Mouse (Mus musculus) heart, embryonic 16.5 days (tissue): ENCODE measurements around the gene Arid3a. TPM values are rescaled to one million over a fixed set of nuclear protein-coding genes. Genes with fewer than 3 reads are reported as not detected.

Experiments
- ATAC-seq: fragments of 200-750 bp; cut with Nextera tagmentation; replicated peaks from 2 replicates; pipeline ENCODE4 v1.8.0; 2017; ENCODE audit warnings: moderate number of reproducible peaks; ENCODE audit not compliant: insufficient read depth, low FRiP score; ENCODE audit errors: extremely low read depth
- H3K27ac ChIP-seq: fragments of 300-500 bp; sonication (generic); 2 replicates; pipeline ENCODE4 v1.5.1; 2014; ENCODE audit warnings: mild to moderate bottlenecking, low read length, control low read depth, moderate library complexity
- H3K27me3 ChIP-seq: fragments of 300-500 bp; sonication (generic); 2 replicates; pipeline ENCODE4 v1.6.1; 2014; ENCODE audit warnings: low read length, mixed read lengths; ENCODE audit not compliant: control insufficient read depth, insufficient read depth
- H3K36me3 ChIP-seq: fragments of 300-500 bp; sonication (generic); 2 replicates; pipeline ENCODE4 v1.6.1; 2014; ENCODE audit not compliant: control insufficient read depth, insufficient read depth
- H3K4me1 ChIP-seq: fragments of 300-500 bp; sonication (generic); 2 replicates; pipeline ENCODE4 v1.6.1; 2014; ENCODE audit warnings: low read length, mixed read lengths; ENCODE audit not compliant: control insufficient read depth, insufficient read depth
- H3K4me2 ChIP-seq: fragments of 300-500 bp; sonication (generic); 2 replicates; pipeline ENCODE4 v1.6.1; 2014; ENCODE audit warnings: low read depth, mild to moderate bottlenecking, control low read depth, low read length
- H3K4me3 ChIP-seq: fragments of 300-500 bp; sonication (generic); 2 replicates; pipeline ENCODE4 v1.5.1; 2014; ENCODE audit warnings: mild to moderate bottlenecking, control low read depth, low read length
- H3K9ac ChIP-seq: fragments of 300-500 bp; sonication (generic); 2 replicates; pipeline ENCODE4 v1.6.1; 2014; ENCODE audit warnings: low read length, control low read depth
- H3K9me3 ChIP-seq: fragments of 300-500 bp; sonication (generic); replicated peaks from 2 replicates; pipeline ENCODE4 v1.6.1; 2016; ENCODE audit warnings: low read length; ENCODE audit not compliant: control insufficient read depth
- WGBS: fragments of 180-500 bp; shearing (Covaris S2); extraction: QIAGEN DNeasy Blood & Tissue Kit; methylation state at CpG from one replicate; pipeline ENCODE4 v1.1.7; 2014; 5-methylcytosine and 5-hydroxymethylcytosine counted together
- polyA plus RNA-seq: library from polyadenylated mRNA; unstranded; fragments of >200 nt; fragmentation: Nextera tagmentation; extraction: Ambion mirVana; gene quantifications from 2 replicates; pipeline ENCODE4 v1.2.1, GENCODE M21; 2015

The Arid3a gene
- polyA plus RNA-seq, 1 experiment from 2014 or later: 1.5 TPM

GRCm38 (mm10) chr10:79974087-79974486 is 47.2 kb downstream of the Arid3a start:
- ATAC-seq: no peak

GRCm38 (mm10) chr10:79974668-79975067 is 47.8 kb downstream of the Arid3a start:
- no peak overlapping the region for H3K4me3 ChIP-seq
- H3K9me3 ChIP-seq: no peaks in the 10 kb centered on the region
- peaks cover 21% of the 10 kb centered on the region for H3K27me3 ChIP-seq
- WGBS: 82% methylated on average over 8 of the region's 8 CpGs
- ATAC-seq: no peak
- H3K27ac ChIP-seq: no peak overlapping the region
- no peak overlapping the region for H3K9ac ChIP-seq
- H3K4me2 ChIP-seq: no peak overlapping the region
- peaks cover 10% of the 10 kb centered on the region for H3K4me1 ChIP-seq
- peaks cover 41% of the 10 kb centered on the region for H3K36me3 ChIP-seq

More at GRCm38 (mm10) chr10:79974087-79974486, 47.2 kb downstream of the Arid3a start:
- H3K4me3 ChIP-seq: no peak overlapping the region
- H3K4me2 ChIP-seq: no peak overlapping the region
- H3K4me1 ChIP-seq: peaks cover 9% of the 10 kb centered on the region
- H3K27ac ChIP-seq: no peak overlapping the region
- WGBS: 89% methylated on average over 21 of the region's 21 CpGs
- H3K27me3 ChIP-seq: peaks cover 23% of the 10 kb centered on the region
- peaks cover 39% of the 10 kb centered on the region for H3K36me3 ChIP-seq
- no peak overlapping the region for H3K9ac ChIP-seq
- no peaks in the 10 kb centered on the region for H3K9me3 ChIP-seq

- Histone ChIP-seq H3K4me3 (no peak overlapping the region), H3K36me3 (peaks cover 41% of the 10 kb centered on the region), H3K4me1 (peaks cover 10% of the 10 kb centered on the region), H3K9me3 (no peaks in the 10 kb centered on the region), H3K9ac (no peak overlapping the region), H3K4me2 (no peak overlapping the region), H3K27ac (no peak overlapping the region), H3K27me3 (peaks cover 10% of the 10 kb centered on the region)
- ATAC-seq: no peak
- 87% methylated on average over 28 of the region's 28 CpGs for WGBS
Observed at GRCm38 (mm10) chr10:79976071-79976721, 49.4 kb downstream of the Arid3a start.

GRCm38 (mm10) chr10:79976722-79977107 is 49.9 kb downstream of the Arid3a start:
- Histone ChIP-seq H3K9ac (no peak overlapping the region), H3K9me3 (no peaks in the 10 kb centered on the region), H3K4me1 (peaks cover 13% of the 10 kb centered on the region), H3K27me3 (peaks cover 5% of the 10 kb centered on the region), H3K36me3 (peaks cover 41% of the 10 kb centered on the region), H3K27ac (no peak overlapping the region), H3K4me2 (no peak overlapping the region), H3K4me3 (no peak overlapping the region)
- WGBS: 75% methylated on average over 35 of the region's 36 CpGs
- no peak for ATAC-seq

GRCm38 (mm10) chr10:79977324-79977723 is 50.5 kb downstream of the Arid3a start:
- ATAC-seq: no peak

GRCm38 (mm10) chr10:79978061-79978460 is 51.2 kb downstream of the Arid3a start:
- Histone ChIP-seq H3K36me3 (peaks cover 41% of the 10 kb centered on the region), H3K4me1 (peaks cover 21% of the 10 kb centered on the region), H3K27me3 (no peaks in the 10 kb centered on the region), H3K9me3 (no peaks in the 10 kb centered on the region), H3K4me3 (no peak overlapping the region), H3K27ac (no peak overlapping the region), H3K4me2 (no peak overlapping the region), H3K9ac (no peak overlapping the region)
- 90% methylated on average over 21 of the region's 21 CpGs for WGBS
- no peak for ATAC-seq

More at GRCm38 (mm10) chr10:79977324-79977723, 50.5 kb downstream of the Arid3a start:
- no peaks in the 10 kb centered on the region for H3K27me3 ChIP-seq
- H3K9ac ChIP-seq: no peak overlapping the region
- no peaks in the 10 kb centered on the region for H3K9me3 ChIP-seq
- WGBS: 87% methylated on average over 28 of the region's 28 CpGs
- no peak overlapping the region for H3K4me2 ChIP-seq
- peaks cover 41% of the 10 kb centered on the region for H3K36me3 ChIP-seq
- no peak overlapping the region for H3K27ac ChIP-seq
- no peak overlapping the region for H3K4me3 ChIP-seq
- H3K4me1 ChIP-seq: peaks cover 15% of the 10 kb centered on the region

- Histone ChIP-seq H3K4me1 (peaks cover 26% of the 10 kb centered on the region), H3K27ac (no peak overlapping the region), H3K4me2 (no peak overlapping the region), H3K9me3 (no peaks in the 10 kb centered on the region), H3K9ac (peak overlapping the region; percentile 35; the same call in 1 of the 2 replicates), H3K4me3 (no peak overlapping the region), H3K27me3 (no peaks in the 10 kb centered on the region), H3K36me3 (peaks cover 41% of the 10 kb centered on the region)
- 88% methylated on average over 22 of the region's 22 CpGs for WGBS
- ATAC-seq: no peak
Observed at GRCm38 (mm10) chr10:79979401-79980155, 52.7 kb downstream of the Arid3a start.

- ATAC-seq: no peak
- H3K27ac ChIP-seq: peak overlapping the region; percentile 98
Observed at GRCm38 (mm10) chr10:79983205-79983604, 56.4 kb downstream of the Arid3a start.

GRCm38 (mm10) chr10:79983670-79984069 is 56.8 kb downstream of the Arid3a start:
- Histone ChIP-seq H3K4me3 (peak overlapping the region; percentile 86), H3K36me3 (peaks cover 6% of the 10 kb centered on the region), H3K4me1 (peaks cover 50% of the 10 kb centered on the region), H3K27ac (peak overlapping the region; percentile 98), H3K4me2 (peak overlapping the region; percentile 99), H3K9me3 (no peaks in the 10 kb centered on the region), H3K27me3 (no peaks in the 10 kb centered on the region), H3K9ac (peak overlapping the region; percentile 96)
- ATAC-seq: no peak
- 2% methylated on average over 19 of the region's 21 CpGs for whole genome bisulfite sequencing

More at GRCm38 (mm10) chr10:79983205-79983604, 56.4 kb downstream of the Arid3a start:
- H3K4me1 ChIP-seq: peaks cover 50% of the 10 kb centered on the region
- WGBS: 71% methylated on average over 5 of the region's 5 CpGs
- no peaks in the 10 kb centered on the region for H3K9me3 ChIP-seq
- peaks cover 10% of the 10 kb centered on the region for H3K36me3 ChIP-seq
- H3K9ac ChIP-seq: peak overlapping the region; percentile 96
- no peaks in the 10 kb centered on the region for H3K27me3 ChIP-seq
- peak overlapping the region; percentile 86 for H3K4me3 ChIP-seq
- H3K4me2 ChIP-seq: peak overlapping the region; percentile 99
